Mouse (Mus musculus) midbrain, embryonic 14.5 days (tissue): ENCODE measurements around the gene Mettl24. TPM values are rescaled to one million over a fixed set of nuclear protein-coding genes. Genes with fewer than 3 reads are reported as not detected.
"Not testable (repeated sequence)": the region's sequence is repeated elsewhere in the genome, so short reads cannot be mapped to it uniquely, and the experiment has no call there.

ENCODE experiments used
- ATAC-seq: fragments of 200-750 bp; cut with Nextera tagmentation; 2 replicates; pipeline ENCODE4 v1.8.0; 2017; ENCODE audit warnings: moderate number of reproducible peaks, moderate library complexity; ENCODE audit not compliant: low FRiP score, low TSS enrichment
- DNase-seq: peaks from one replicate; pipeline ENCODE4 v3.0.0-alpha.2; 2015
- H3K27ac ChIP-seq: fragments of 300-500 bp; sonication (generic); replicated peaks from 2 replicates; pipeline ENCODE4 v1.5.1; 2014; ENCODE audit warnings: mild to moderate bottlenecking, low read depth, low read length, moderate library complexity
- H3K27me3 ChIP-seq: fragments of 300-500 bp; sonication (generic); 2 replicates; pipeline ENCODE4 v1.6.1; 2014; ENCODE audit warnings: low read length, control low read depth, mixed read lengths; ENCODE audit not compliant: control insufficient read depth, insufficient read depth
- H3K36me3 ChIP-seq: fragments of 300-500 bp; sonication (generic); 2 replicates; pipeline ENCODE4 v1.6.1; 2014; ENCODE audit warnings: low read length, control low read depth; ENCODE audit not compliant: control insufficient read depth, insufficient read depth
- H3K4me1 ChIP-seq: fragments of 300-500 bp; sonication (generic); 2 replicates; pipeline ENCODE4 v1.6.1; 2014; ENCODE audit warnings: mild to moderate bottlenecking, antibody characterized with exemption, low read length, control low read depth; ENCODE audit not compliant: control insufficient read depth, insufficient read depth
- H3K4me2 ChIP-seq: fragments of 300-500 bp; sonication (generic); 2 replicates; pipeline ENCODE4 v1.6.1; 2014; ENCODE audit warnings: mild to moderate bottlenecking, low read length, moderate library complexity
- H3K4me3 ChIP-seq: fragments of 300-500 bp; sonication (generic); replicated peaks from 2 replicates; pipeline ENCODE4 v1.5.1; 2014; ENCODE audit warnings: low read depth, low read length
- H3K9ac ChIP-seq: fragments of 300-500 bp; sonication (generic); replicated peaks from 2 replicates; pipeline ENCODE4 v1.6.1; 2014; ENCODE audit warnings: mild to moderate bottlenecking, low read length, moderate library complexity
- H3K9me3 ChIP-seq: fragments of 300-500 bp; sonication (generic); 2 replicates; pipeline ENCODE4 v1.6.1; 2016; ENCODE audit warnings: low read length, control low read depth, mixed read lengths; ENCODE audit not compliant: control insufficient read depth
- WGBS: fragments of 180-500 bp; shearing (Covaris S2); extraction: QIAGEN DNeasy Blood & Tissue Kit; methylation state at CpG from one replicate; pipeline ENCODE4 v1.1.7; 2014; 5-methylcytosine and 5-hydroxymethylcytosine counted together
- polyA plus RNA-seq: library from polyadenylated mRNA; unstranded; fragments of >200 nt; fragmentation: Nextera tagmentation; extraction: Ambion mirVana; gene quantifications from 2 replicates; pipeline ENCODE4 v1.2.1, GENCODE M21; 2014

The Mettl24 gene
- polyA plus RNA-seq, 1 experiment from 2014 or later, result 0.41 TPM

DNA sequence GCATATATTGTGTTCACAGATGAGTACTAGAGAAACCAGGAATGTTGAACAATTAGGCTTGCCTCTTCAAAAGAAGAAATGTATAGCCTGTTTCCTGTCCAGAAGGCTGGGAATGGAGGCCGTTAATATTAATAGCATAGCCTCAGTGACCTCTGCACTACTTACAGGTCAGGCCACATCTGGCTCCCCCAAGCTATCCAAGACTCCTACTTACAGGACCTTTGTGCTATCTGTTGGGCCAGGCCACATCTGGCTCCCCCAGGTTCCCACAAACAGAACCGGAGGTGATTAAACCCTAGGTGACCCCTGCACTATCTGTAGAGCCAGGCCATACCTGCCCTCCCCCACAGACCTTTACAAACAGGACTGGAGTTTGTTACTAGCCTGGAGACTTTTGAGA lies 94.1 kb downstream of the Mettl24 start:
- 83% methylated on average over 2 of the region's 2 CpGs for WGBS
- Histone ChIP-seq H3K27me3 (no peaks in the 10 kb centered on the region), H3K9ac (no peak overlapping the region), H3K27ac (no peak overlapping the region), H3K9me3 (no peaks in the 10 kb centered on the region), H3K4me1 (peaks cover 20% of the 10 kb centered on the region), H3K36me3 (no peaks in the 10 kb centered on the region), H3K4me2 (no peak overlapping the region), H3K4me3 (no peak overlapping the region)
- DNase-seq, result no peak
- ATAC-seq, result no peak

DNA sequence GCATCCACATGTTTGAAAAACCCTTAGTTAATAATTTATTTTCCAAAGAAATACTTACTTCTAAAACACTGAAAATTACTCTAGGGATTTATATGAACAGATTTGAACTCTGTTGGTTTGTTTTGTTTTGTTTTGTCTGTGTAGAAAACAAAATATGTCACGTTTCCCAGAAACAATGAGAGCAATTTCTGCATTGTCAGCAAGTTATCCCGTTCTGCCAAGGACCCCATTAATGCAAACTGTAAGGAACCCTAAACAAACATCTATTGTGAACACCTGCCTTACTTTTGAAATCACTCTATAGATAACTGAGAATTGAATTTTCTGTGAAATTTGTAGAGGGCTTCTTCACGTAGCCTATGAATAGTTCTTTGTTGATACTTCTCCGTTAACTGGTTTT lies 95.4 kb downstream of the Mettl24 start:
- no peaks in the 10 kb centered on the region for H3K27me3 ChIP-seq
- H3K27ac ChIP-seq, result no peak overlapping the region
- no peak overlapping the region for H3K9ac ChIP-seq
- DNase-seq (no peak), ATAC-seq (no peak)
- H3K4me2 ChIP-seq, result no peak overlapping the region
- peaks cover 10% of the 10 kb centered on the region; the same call in 1 of the 2 replicates for H3K4me1 ChIP-seq
- 72% methylated on average over 4 of the region's 4 CpGs for WGBS
- H3K4me3 ChIP-seq, result no peak overlapping the region
- H3K9me3 ChIP-seq, result no peaks in the 10 kb centered on the region
- H3K36me3 ChIP-seq, result no peaks in the 10 kb centered on the region

GRCm38 (mm10) chr10:40790406-40790805 lies 107.3 kb downstream of the Mettl24 start:
- Histone ChIP-seq H3K4me1 (no peaks in the 10 kb centered on the region), H3K36me3 (no peaks in the 10 kb centered on the region), H3K27ac (no peak overlapping the region), H3K9me3 (peaks cover 10% of the 10 kb centered on the region; the same call in 1 of the 2 replicates), H3K27me3 (no peaks in the 10 kb centered on the region), H3K4me3 (no peak overlapping the region), H3K9ac (no peak overlapping the region), H3K4me2 (no peak overlapping the region)
- DNase-seq, result no peak
- 83% methylated on average over 3 of the region's 3 CpGs for WGBS
- ATAC-seq, result no peak

- Histone ChIP-seq H3K4me2 (no peak overlapping the region), H3K36me3 (no peaks in the 10 kb centered on the region), H3K9me3 (0 out of 2 replicates have a peak, but pooled peaks cover 7% of the 10 kb centered on the region), H3K4me3 (no peak overlapping the region), H3K4me1 (no peaks in the 10 kb centered on the region), H3K9ac (no peak overlapping the region), H3K27ac (no peak overlapping the region), H3K27me3 (no peaks in the 10 kb centered on the region)
- ATAC-seq (no peak), DNase-seq (no peak)
- 81% methylated on average over 3 of the region's 3 CpGs for WGBS
Measured at GRCm38 (mm10) chr10:40792115-40792514, 109.0 kb downstream of the Mettl24 start.

GRCm38 (mm10) chr10:40805221-40805620 lies 122.1 kb downstream of the Mettl24 start:
- DNase-seq (no peak), ATAC-seq (no peak)
- Histone ChIP-seq H3K4me1 (no peaks in the 10 kb centered on the region), H3K9me3 (no peaks in the 10 kb centered on the region), H3K27ac (no peak overlapping the region), H3K4me2 (no peak overlapping the region), H3K9ac (no peak overlapping the region), H3K27me3 (no peaks in the 10 kb centered on the region), H3K4me3 (no peak overlapping the region), H3K36me3 (no peaks in the 10 kb centered on the region)
- WGBS, result 77% methylated on average over 1 of the region's 1 CpGs

GRCm38 (mm10) chr10:40806221-40806620 lies 123.1 kb downstream of the Mettl24 start:
- no peaks in the 10 kb centered on the region for H3K9me3 ChIP-seq
- H3K4me1 ChIP-seq, result no peaks in the 10 kb centered on the region
- no peak overlapping the region for H3K9ac ChIP-seq
- no peaks in the 10 kb centered on the region for H3K27me3 ChIP-seq
- H3K36me3 ChIP-seq, result no peaks in the 10 kb centered on the region
- no peak for ATAC-seq
- WGBS, result 88% methylated on average over 4 of the region's 4 CpGs
- H3K27ac ChIP-seq, result no peak overlapping the region
- DNase-seq, result no peak
- H3K4me2 ChIP-seq, result no peak overlapping the region
- H3K4me3 ChIP-seq, result no peak overlapping the region

- WGBS, result 25% methylated on average over 5 of the region's 5 CpGs
- not testable (repeated sequence) for H3K4me3 ChIP-seq, ATAC-seq, H3K9me3 ChIP-seq, H3K4me2 ChIP-seq, DNase-seq, H3K27me3 ChIP-seq, H3K4me1 ChIP-seq, H3K9ac ChIP-seq, H3K36me3 ChIP-seq, H3K27ac ChIP-seq
Measured at GRCm38 (mm10) chr10:40809411-40809910, 126.4 kb downstream of the Mettl24 start.

DNA sequence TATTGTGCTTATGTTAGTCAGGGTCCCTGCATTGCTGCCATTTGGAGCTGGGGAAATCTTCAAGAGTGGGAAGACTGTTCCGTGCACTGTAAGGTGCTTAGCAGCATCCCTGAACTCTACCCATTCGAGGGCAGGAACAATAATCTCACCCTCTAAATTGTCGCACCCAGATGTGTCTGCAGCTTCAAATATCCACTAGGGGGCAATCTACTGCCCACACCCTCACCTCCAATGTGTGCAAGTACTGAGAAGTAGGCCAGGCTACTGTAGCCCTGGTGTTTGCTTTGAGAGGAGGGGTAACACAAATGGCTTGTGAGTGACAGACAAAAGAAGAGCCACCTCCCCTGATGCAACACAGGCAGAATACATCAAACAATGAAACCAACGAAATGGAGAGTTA lies 130.5 kb downstream of the Mettl24 start:
- ATAC-seq, result no peak
- Histone ChIP-seq H3K4me3 (no peak overlapping the region), H3K27ac (no peak overlapping the region), H3K4me1 (no peaks in the 10 kb centered on the region), H3K9ac (no peak overlapping the region), H3K27me3 (no peaks in the 10 kb centered on the region), H3K4me2 (no peak overlapping the region), H3K36me3 (no peaks in the 10 kb centered on the region), H3K9me3 (no peaks in the 10 kb centered on the region)
- WGBS, result 69% methylated on average over 4 of the region's 4 CpGs
- DNase-seq, result no peak

DNA sequence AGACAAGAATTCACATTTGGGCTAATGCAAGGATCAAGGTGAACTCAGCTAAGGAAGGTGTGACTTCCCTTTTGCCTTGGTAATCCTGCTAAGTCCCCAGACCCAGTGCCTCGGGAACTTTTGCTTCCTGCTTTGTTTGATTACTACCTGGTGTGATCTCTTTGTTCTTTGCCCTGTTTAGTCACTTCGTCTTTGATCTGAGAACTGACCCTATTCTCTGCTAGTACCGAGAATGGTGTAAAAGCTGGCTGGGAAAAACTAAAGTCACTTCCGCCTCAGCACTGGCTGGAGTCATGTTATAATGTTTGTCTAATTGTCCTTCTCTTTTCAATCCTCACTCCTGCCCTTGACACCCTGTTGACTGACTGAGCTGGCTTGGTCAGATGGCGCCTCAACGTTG lies 133.4 kb downstream of the Mettl24 start:
- 61% methylated on average over 6 of the region's 6 CpGs for WGBS
- H3K4me3 ChIP-seq, result no peak overlapping the region
- H3K4me1 ChIP-seq, result no peaks in the 10 kb centered on the region
- no peak overlapping the region for H3K27ac ChIP-seq
- no peak for DNase-seq
- ATAC-seq, result no peak
- no peaks in the 10 kb centered on the region for H3K9me3 ChIP-seq
- no peak overlapping the region for H3K4me2 ChIP-seq
- H3K9ac ChIP-seq, result no peak overlapping the region
- H3K27me3 ChIP-seq, result no peaks in the 10 kb centered on the region
- no peaks in the 10 kb centered on the region for H3K36me3 ChIP-seq
